Mouse (Mus musculus): ENCODE measurements around the gene Kcnmb2. TPM values are rescaled to one million over a fixed set of nuclear protein-coding genes. Genes with fewer than 3 reads are reported as not detected.

Kcnmb2 gene
- polyA plus RNA-seq, 1 experiment: 1.3 TPM

DNA sequence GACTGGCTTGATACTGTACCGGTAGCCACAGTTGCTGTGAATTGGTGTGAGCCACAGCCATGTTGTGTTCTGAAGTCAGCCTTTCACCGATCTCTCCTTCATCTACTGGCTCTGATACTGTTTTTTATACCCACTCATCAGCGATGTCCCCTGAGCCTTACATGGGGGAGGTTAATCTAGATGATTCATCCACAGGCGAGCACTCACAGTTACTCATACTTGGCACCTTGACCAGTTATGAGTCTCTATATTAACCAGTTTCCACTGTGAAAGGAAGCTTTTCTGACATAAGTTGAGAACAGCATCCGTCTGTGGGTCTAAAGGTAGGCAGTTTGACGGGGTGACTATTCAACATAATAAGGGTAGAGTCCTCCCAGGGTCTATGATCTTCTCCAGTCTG, 118.7 kb downstream of the Kcnmb2 start:
- no peaks in the 10 kb centered on the region for H3K27me3 ChIP-seq (ENCODE audit: control insufficient read depth, insufficient read depth, low read length)
- DNase-seq: peak in 1 of 2 experiments; percentile 10
- 87% methylated on average over 6 of the region's 6 CpGs for WGBS
- TF ChIP-seq POLR2A (IDR thresholded peaks at IDR 0.05; ENCODE audit: borderline replicate concordance, insufficient read depth, low read length): no peak
- no peak for TF ChIP-seq CTCF (IDR thresholded peaks at IDR 0.05; ENCODE audit: borderline replicate concordance, insufficient read depth, low read depth, low read length)
- no peak overlapping the region for H3K4me3 ChIP-seq (replicated peaks; ENCODE audit: insufficient read depth, low read depth, low read length)
- no peak overlapping the region for H3K27ac ChIP-seq (ENCODE audit: insufficient read depth, low read length)
- no peaks in the 10 kb centered on the region for H3K4me1 ChIP-seq (ENCODE audit: control insufficient read depth, insufficient read depth, low read length)

DNA sequence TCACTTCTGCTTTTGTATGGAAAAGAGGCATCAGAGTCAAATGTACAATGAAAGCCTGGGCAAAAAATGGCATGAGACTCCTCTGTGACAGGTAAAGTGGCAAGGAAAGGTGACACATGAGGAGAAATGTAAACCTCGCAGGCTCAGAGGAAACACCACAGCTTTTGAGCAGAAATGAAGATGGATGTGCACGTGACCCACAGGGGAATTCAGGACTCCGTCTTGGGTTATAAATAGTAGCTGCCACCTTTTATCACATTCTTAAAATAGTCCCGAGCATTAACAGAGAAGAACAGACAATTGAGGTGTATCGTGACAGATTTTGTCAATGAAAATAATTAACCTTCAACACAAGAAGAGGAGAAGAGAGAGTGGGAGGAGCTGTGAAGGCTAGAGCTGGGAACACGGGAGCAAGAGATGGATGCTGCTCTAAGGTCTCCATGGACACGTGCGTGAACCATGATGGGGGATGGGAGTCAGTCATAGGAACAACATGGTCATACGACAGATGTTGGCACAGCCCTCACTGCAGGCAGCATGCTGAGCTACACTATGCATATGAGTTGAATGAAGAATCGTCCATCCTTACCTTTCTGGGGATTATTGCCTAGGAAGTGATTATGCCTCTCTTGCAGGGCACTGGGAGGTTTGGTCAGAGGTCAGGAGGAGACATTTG, 127.2 kb downstream of the Kcnmb2 start:
- 61% methylated on average over 10 of the region's 10 CpGs for WGBS
- Histone ChIP-seq H3K27me3 (ENCODE audit: control insufficient read depth, insufficient read depth, low read length) (no peaks in the 10 kb centered on the region), H3K27ac (ENCODE audit: insufficient read depth, low read length) (no peak overlapping the region), H3K4me1 (ENCODE audit: control insufficient read depth, insufficient read depth, low read length) (no peaks in the 10 kb centered on the region), H3K4me3 (replicated peaks; ENCODE audit: insufficient read depth, low read depth, low read length) (no peak overlapping the region)
- TF ChIP-seq CTCF (IDR thresholded peaks at IDR 0.05; ENCODE audit: borderline replicate concordance, insufficient read depth, low read depth, low read length): no peak
- no peak for TF ChIP-seq POLR2A (IDR thresholded peaks at IDR 0.05; ENCODE audit: borderline replicate concordance, insufficient read depth, low read length)
- no peak for DNase-seq

DNA sequence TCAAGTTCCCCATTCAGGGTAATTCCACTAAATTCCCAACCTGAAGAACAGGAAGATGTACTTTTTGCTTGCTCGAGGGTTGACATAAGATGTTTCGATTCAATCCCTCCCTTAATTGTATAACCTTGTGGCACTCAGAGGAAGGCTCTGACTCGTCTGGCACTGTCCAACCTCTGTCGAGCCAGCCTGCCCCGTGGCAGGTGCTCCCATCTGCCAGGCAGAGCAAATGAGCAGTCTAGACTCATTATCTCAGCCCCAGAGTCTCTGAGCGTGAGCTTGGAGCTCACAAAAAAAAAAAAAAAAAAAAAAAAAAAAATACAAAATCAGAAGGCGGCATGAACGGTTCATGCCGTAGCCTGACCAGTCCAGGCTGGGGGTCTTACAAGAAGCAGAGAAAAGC, 130.1 kb downstream of the Kcnmb2 start:
- TF ChIP-seq POLR2A (IDR thresholded peaks at IDR 0.05; ENCODE audit: borderline replicate concordance, insufficient read depth, low read length) (no peak), CTCF (IDR thresholded peaks at IDR 0.05; ENCODE audit: borderline replicate concordance, insufficient read depth, low read depth, low read length) (no peak)
- WGBS: 18% methylated on average over 9 of the region's 9 CpGs
- DNase-seq: peak; percentile 25 to 54
- Histone ChIP-seq H3K4me3 (replicated peaks; ENCODE audit: insufficient read depth, low read depth, low read length) (no peak overlapping the region), H3K27me3 (ENCODE audit: control insufficient read depth, insufficient read depth, low read length) (no peaks in the 10 kb centered on the region), H3K27ac (ENCODE audit: insufficient read depth, low read length) (no peak overlapping the region), H3K4me1 (ENCODE audit: control insufficient read depth, insufficient read depth, low read length) (no peaks in the 10 kb centered on the region)

DNA sequence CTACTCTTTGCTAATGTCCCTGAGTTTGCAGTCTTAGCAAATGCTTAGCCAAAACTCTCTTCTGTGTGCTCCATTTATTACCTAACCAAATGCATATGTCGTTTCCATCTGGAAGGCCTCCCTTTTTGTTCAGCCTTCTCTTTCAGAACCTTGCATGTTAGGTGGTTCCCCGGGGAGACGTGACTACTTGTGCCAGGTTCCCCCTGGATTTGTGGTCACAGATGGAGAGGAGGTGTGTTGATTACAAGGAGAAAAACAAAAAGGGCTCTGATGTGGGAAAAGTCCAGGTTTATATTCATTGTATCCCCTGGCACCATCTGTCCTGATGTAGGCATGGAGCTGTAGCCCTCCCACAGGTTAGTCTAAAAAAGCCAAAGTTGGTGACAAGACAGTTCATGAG, 141.5 kb downstream of the Kcnmb2 start:
- Histone ChIP-seq H3K4me3 (replicated peaks; ENCODE audit: insufficient read depth, low read depth, low read length) (no peak overlapping the region), H3K27me3 (ENCODE audit: control insufficient read depth, insufficient read depth, low read length) (no peaks in the 10 kb centered on the region; the same call in 1 of the 2 replicates), H3K4me1 (ENCODE audit: control insufficient read depth, insufficient read depth, low read length) (peaks cover 9% of the 10 kb centered on the region; the same call in 1 of the 2 replicates), H3K27ac (ENCODE audit: insufficient read depth, low read length) (no peak overlapping the region)
- WGBS: 11% methylated on average over 3 of the region's 3 CpGs
- no peak for TF ChIP-seq POLR2A (IDR thresholded peaks at IDR 0.05; ENCODE audit: borderline replicate concordance, insufficient read depth, low read length)
- TF ChIP-seq CTCF (IDR thresholded peaks at IDR 0.05; ENCODE audit: borderline replicate concordance, insufficient read depth, low read depth, low read length): no peak
- DNase-seq: peak; percentile 75 to 86

DNA sequence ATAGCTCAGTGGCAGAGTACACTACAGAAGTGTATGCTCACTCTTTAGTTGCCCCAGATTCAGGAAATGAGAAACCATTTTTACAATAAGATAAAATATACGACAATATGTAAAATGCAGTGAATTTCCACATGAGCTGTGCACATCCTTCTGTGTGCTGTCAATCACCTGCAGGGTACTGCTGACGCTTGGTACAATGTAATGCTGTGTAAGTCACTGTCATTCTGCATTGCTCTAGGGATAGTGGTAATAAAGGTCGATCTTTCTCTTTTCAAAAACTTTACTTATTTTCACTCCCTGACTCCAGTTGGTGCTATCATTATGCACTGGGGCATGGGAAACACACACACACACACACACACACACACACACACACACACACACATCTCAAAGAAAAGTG, 146.5 kb downstream of the Kcnmb2 start:
- peaks cover 6% of the 10 kb centered on the region; the same call in 1 of the 2 replicates for H3K4me1 ChIP-seq (ENCODE audit: control insufficient read depth, insufficient read depth, low read length)
- 92% methylated on average over 3 of the region's 3 CpGs for WGBS
- no peak overlapping the region for H3K4me3 ChIP-seq (replicated peaks; ENCODE audit: insufficient read depth, low read depth, low read length)
- H3K27ac ChIP-seq (ENCODE audit: insufficient read depth, low read length): no peak overlapping the region
- DNase-seq: no peak
- H3K27me3 ChIP-seq (ENCODE audit: control insufficient read depth, insufficient read depth, low read length): no peaks in the 10 kb centered on the region
- TF ChIP-seq CTCF (IDR thresholded peaks at IDR 0.05; ENCODE audit: borderline replicate concordance, insufficient read depth, low read depth, low read length): no peak
- TF ChIP-seq POLR2A (IDR thresholded peaks at IDR 0.05; ENCODE audit: borderline replicate concordance, insufficient read depth, low read length): no peak

DNA sequence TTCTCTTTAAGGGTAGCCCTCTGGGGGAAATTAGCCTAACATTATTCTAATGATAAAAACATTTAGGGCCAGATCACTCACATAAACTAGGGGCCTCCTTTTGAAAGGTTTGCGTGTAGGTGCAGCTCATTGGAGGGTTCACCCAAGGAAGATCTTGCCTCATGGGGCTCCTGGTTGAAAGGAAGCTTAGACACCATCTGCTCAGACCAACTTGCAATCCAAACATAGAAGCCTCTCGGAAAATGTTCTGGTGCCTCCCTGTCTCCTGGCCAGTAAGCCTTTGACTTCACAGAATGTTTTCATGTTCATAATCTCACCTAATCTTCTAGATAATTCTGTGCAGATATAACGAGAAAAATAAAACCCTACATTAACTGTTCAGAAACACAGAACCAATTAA, 150.3 kb downstream of the Kcnmb2 start:
- DNase-seq: peak; percentile 32 to 74
- TF ChIP-seq CTCF (IDR thresholded peaks at IDR 0.05; ENCODE audit: borderline replicate concordance, insufficient read depth, low read depth, low read length) (no peak), POLR2A (IDR thresholded peaks at IDR 0.05; ENCODE audit: borderline replicate concordance, insufficient read depth, low read length) (no peak)

DNA sequence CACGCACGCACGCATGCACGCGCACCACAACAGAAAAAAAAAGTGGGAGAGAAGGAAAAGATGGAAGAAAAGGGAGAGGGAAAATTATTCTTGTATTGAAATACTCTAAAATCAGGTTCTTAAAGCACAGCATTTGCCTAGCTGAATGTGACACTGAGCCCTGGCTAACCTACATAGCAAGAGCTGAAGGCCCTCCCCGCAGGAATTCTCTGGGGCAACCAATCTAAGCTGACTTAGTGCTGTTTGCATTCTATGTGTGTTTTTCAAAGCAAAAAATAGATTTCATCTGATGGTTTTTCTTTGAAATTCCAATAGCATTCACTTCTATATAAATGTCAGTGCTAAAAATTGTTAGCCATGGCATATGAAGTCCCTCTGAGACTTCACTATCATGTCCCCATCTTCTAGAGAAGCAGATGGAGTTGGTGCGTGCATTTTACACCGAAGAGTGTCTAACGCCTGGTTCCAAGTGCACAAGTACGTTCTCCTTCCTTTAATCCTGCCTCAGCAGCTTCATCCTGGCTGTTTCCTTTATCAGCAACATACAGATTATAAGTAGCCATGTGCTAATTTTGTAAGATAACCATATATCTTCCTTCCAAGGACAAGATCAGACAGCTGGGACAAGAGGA, 151.4 kb downstream of the Kcnmb2 start:
- Histone ChIP-seq H3K4me3 (replicated peaks; ENCODE audit: insufficient read depth, low read depth, low read length) (no peak overlapping the region), H3K27me3 (ENCODE audit: control insufficient read depth, insufficient read depth, low read length) (no peaks in the 10 kb centered on the region), H3K27ac (ENCODE audit: insufficient read depth, low read length) (no peak overlapping the region), H3K4me1 (ENCODE audit: control insufficient read depth, insufficient read depth, low read length) (no peaks in the 10 kb centered on the region)
- TF ChIP-seq POLR2A (IDR thresholded peaks at IDR 0.05; ENCODE audit: borderline replicate concordance, insufficient read depth, low read length) (no peak), CTCF (IDR thresholded peaks at IDR 0.05; ENCODE audit: borderline replicate concordance, insufficient read depth, low read depth, low read length) (no peak)
- WGBS: 95% methylated on average over 10 of the region's 10 CpGs
- no peak for DNase-seq

More for the DNA sequence above, 150.3 kb downstream of the Kcnmb2 start:
- Histone ChIP-seq H3K4me1 (ENCODE audit: control insufficient read depth, insufficient read depth, low read length) (no peaks in the 10 kb centered on the region), H3K27ac (ENCODE audit: insufficient read depth, low read length) (no peak overlapping the region), H3K27me3 (ENCODE audit: control insufficient read depth, insufficient read depth, low read length) (no peaks in the 10 kb centered on the region), H3K4me3 (replicated peaks; ENCODE audit: insufficient read depth, low read depth, low read length) (no peak overlapping the region)
- 20% methylated on average over 3 of the region's 3 CpGs for WGBS

Measured in cerebellum, adult 2 months (tissue).